Mouse (Mus musculus) heart, embryonic 16.5 days (tissue): Measurements from ENCODE around the gene Hcrtr2. TPM values are rescaled to one million over a fixed set of nuclear protein-coding genes. Genes with fewer than 3 reads are reported as not detected.

Experiments
- ATAC-seq: fragments of 200-750 bp; cut with Nextera tagmentation; replicated peaks from 2 replicates; pipeline ENCODE4 v1.8.0; 2017; ENCODE audit warnings: moderate number of reproducible peaks; ENCODE audit not compliant: insufficient read depth, low FRiP score; ENCODE audit errors: extremely low read depth
- H3K27ac ChIP-seq: fragments of 300-500 bp; sonication (generic); 2 replicates; pipeline ENCODE4 v1.5.1; 2014; ENCODE audit warnings: mild to moderate bottlenecking, low read length, control low read depth, moderate library complexity
- H3K27me3 ChIP-seq: fragments of 300-500 bp; sonication (generic); 2 replicates; pipeline ENCODE4 v1.6.1; 2014; ENCODE audit warnings: low read length, mixed read lengths; ENCODE audit not compliant: control insufficient read depth, insufficient read depth
- H3K36me3 ChIP-seq: fragments of 300-500 bp; sonication (generic); 2 replicates; pipeline ENCODE4 v1.6.1; 2014; ENCODE audit not compliant: control insufficient read depth, insufficient read depth
- H3K4me1 ChIP-seq: fragments of 300-500 bp; sonication (generic); 2 replicates; pipeline ENCODE4 v1.6.1; 2014; ENCODE audit warnings: low read length, mixed read lengths; ENCODE audit not compliant: control insufficient read depth, insufficient read depth
- H3K4me2 ChIP-seq: fragments of 300-500 bp; sonication (generic); 2 replicates; pipeline ENCODE4 v1.6.1; 2014; ENCODE audit warnings: low read depth, mild to moderate bottlenecking, control low read depth, low read length
- H3K4me3 ChIP-seq: fragments of 300-500 bp; sonication (generic); 2 replicates; pipeline ENCODE4 v1.5.1; 2014; ENCODE audit warnings: mild to moderate bottlenecking, control low read depth, low read length
- H3K9ac ChIP-seq: fragments of 300-500 bp; sonication (generic); 2 replicates; pipeline ENCODE4 v1.6.1; 2014; ENCODE audit warnings: low read length, control low read depth
- H3K9me3 ChIP-seq: fragments of 300-500 bp; sonication (generic); replicated peaks from 2 replicates; pipeline ENCODE4 v1.6.1; 2016; ENCODE audit warnings: low read length; ENCODE audit not compliant: control insufficient read depth
- WGBS: fragments of 180-500 bp; shearing (Covaris S2); extraction: QIAGEN DNeasy Blood & Tissue Kit; methylation state at CpG from one replicate; pipeline ENCODE4 v1.1.7; 2014; 5-methylcytosine and 5-hydroxymethylcytosine counted together
- polyA plus RNA-seq: library from polyadenylated mRNA; unstranded; fragments of >200 nt; fragmentation: Nextera tagmentation; extraction: Ambion mirVana; gene quantifications from 2 replicates; pipeline ENCODE4 v1.2.1, GENCODE M21; 2015

Gene Hcrtr2
- polyA plus RNA-seq, 1 experiment from 2014 or later: not detected

GRCm38 (mm10) chr9:76213557-76213956 is 110.1 kb downstream of the Hcrtr2 start, which contains the start of gene Gfral:
TSS of gene Gfral (minus strand) at chr9:76213657.
- no peaks in the 10 kb centered on the region for H3K4me1 ChIP-seq
- H3K36me3 ChIP-seq: no peaks in the 10 kb centered on the region
- 83% methylated on average over 2 of the region's 2 CpGs for WGBS
- H3K4me3 ChIP-seq: no peak within 1 kb of the TSS
- ATAC-seq: no peak
- H3K27me3 ChIP-seq: no peaks in the 10 kb centered on the region
- no peak within 1 kb of the TSS for H3K4me2 ChIP-seq
- no peak within 1 kb of the TSS for H3K9ac ChIP-seq
- no peaks in the 10 kb centered on the region for H3K9me3 ChIP-seq
- no peak within 1 kb of the TSS for H3K27ac ChIP-seq

- no peak overlapping the region for H3K4me3 ChIP-seq
- no peaks in the 10 kb centered on the region for H3K9me3 ChIP-seq
- H3K27ac ChIP-seq: no peak overlapping the region
- H3K27me3 ChIP-seq: no peaks in the 10 kb centered on the region
- no peak overlapping the region for H3K4me2 ChIP-seq
- H3K9ac ChIP-seq: no peak overlapping the region
- no peaks in the 10 kb centered on the region for H3K36me3 ChIP-seq
- WGBS: 74% methylated on average over 4 of the region's 4 CpGs
- no peak for ATAC-seq
- no peaks in the 10 kb centered on the region for H3K4me1 ChIP-seq
Measured at GRCm38 (mm10) chr9:76196917-76197316, 126.7 kb downstream of the Hcrtr2 start.

GRCm38 (mm10) chr9:76179221-76179620 is 144.4 kb downstream of the Hcrtr2 start:
- no peaks in the 10 kb centered on the region for H3K4me1 ChIP-seq
- H3K9ac ChIP-seq: no peak overlapping the region
- no peak for ATAC-seq
- H3K27me3 ChIP-seq: no peaks in the 10 kb centered on the region
- H3K9me3 ChIP-seq: no peaks in the 10 kb centered on the region
- H3K4me3 ChIP-seq: no peak overlapping the region
- H3K36me3 ChIP-seq: no peaks in the 10 kb centered on the region
- no peak overlapping the region for H3K27ac ChIP-seq
- no peak overlapping the region for H3K4me2 ChIP-seq

Other genes with a start within 250 kb of the Hcrtr2 start
- not detected in 2 replicates for gene Gfral, start 110.2 kb downstream of the Hcrtr2 start, polyA plus RNA-seq
- gene Fam83b, start 243.3 kb upstream of the Hcrtr2 start, polyA plus RNA-seq: 0.62 and 0.67 TPM in 2 replicates